Mouse (Mus musculus): ENCODE measurements around the gene Ip6k1. TPM values are rescaled to one million over a fixed set of nuclear protein-coding genes. Genes with fewer than 3 reads are reported as not detected.

Gene Ip6k1
- polyA plus RNA-seq, 1 experiment from 2014 or later = 65.5 TPM

- peak within 1 kb of the TSS; percentile 72 for H3K4me3 ChIP-seq
- peaks cover 68% of the 10 kb centered on the region for H3K4me1 ChIP-seq (replicated peaks)
- H3K36me3 ChIP-seq = no peaks in the 10 kb centered on the region
- 1% methylated on average over 58 of the region's 58 CpGs for WGBS
- peaks cover 24% of the 10 kb centered on the region for H3K27me3 ChIP-seq (ENCODE audit: insufficient read depth, poor library complexity, severe bottlenecking)
- H3K9me3 ChIP-seq = no peaks in the 10 kb centered on the region
- peak within 1 kb of the TSS; percentile 88 for H3K27ac ChIP-seq
- peak; percentile 88 for DNase-seq (ENCODE audit: low spot score)
Measured at GRCm38 (mm10) chr9:107985131-107986119, 16.9 kb upstream of the Ip6k1 start, which contains the start of gene Inka1. TSS of gene Inka1 (minus strand) at chr9:107985879.

GRCm38 (mm10) chr9:107986376-107986775 lies 15.9 kb upstream of the Ip6k1 start:
- DNase-seq (ENCODE audit: low spot score) = peak; percentile 87
- H3K4me1 ChIP-seq (replicated peaks) = peaks cover 59% of the 10 kb centered on the region
- no peaks in the 10 kb centered on the region for H3K36me3 ChIP-seq
- H3K9me3 ChIP-seq = no peaks in the 10 kb centered on the region
- peak overlapping the region; percentile 72 for H3K4me3 ChIP-seq
- 0 out of 2 replicates have a peak overlapping the region, but pooled peaks have one; percentile 88 for H3K27ac ChIP-seq
- 6% methylated on average over 18 of the region's 18 CpGs for WGBS
- peaks cover 24% of the 10 kb centered on the region for H3K27me3 ChIP-seq (ENCODE audit: insufficient read depth, poor library complexity, severe bottlenecking)

GRCm38 (mm10) chr9:107987950-107988349 lies 14.4 kb upstream of the Ip6k1 start:
- 70% methylated on average over 3 of the region's 3 CpGs for WGBS

GRCm38 (mm10) chr9:107992197-107992596 lies 10.1 kb upstream of the Ip6k1 start, which contains the start of gene Cdhr4:
TSS of gene Cdhr4 (plus strand) at chr9:107992497.
- H3K27ac ChIP-seq = no peak within 1 kb of the TSS
- DNase-seq (ENCODE audit: low spot score) = no peak
- H3K4me1 ChIP-seq (replicated peaks) = peaks cover 5% of the 10 kb centered on the region; the same call in 1 of the 2 replicates
- H3K36me3 ChIP-seq = no peaks in the 10 kb centered on the region
- no peaks in the 10 kb centered on the region; the same call in 1 of the 2 replicates for H3K27me3 ChIP-seq (ENCODE audit: insufficient read depth, poor library complexity, severe bottlenecking)
- no peaks in the 10 kb centered on the region for H3K9me3 ChIP-seq
- no peak within 1 kb of the TSS for H3K4me3 ChIP-seq
- WGBS = 73% methylated on average over 2 of the region's 2 CpGs

More at GRCm38 (mm10) chr9:107987950-107988349, 14.4 kb upstream of the Ip6k1 start:
- no peak for DNase-seq (ENCODE audit: low spot score)
- Histone ChIP-seq H3K36me3 (no peaks in the 10 kb centered on the region), H3K27ac (no peak overlapping the region), H3K4me1 (replicated peaks) (peaks cover 43% of the 10 kb centered on the region), H3K4me3 (no peak overlapping the region), H3K9me3 (no peaks in the 10 kb centered on the region), H3K27me3 (ENCODE audit: insufficient read depth, poor library complexity, severe bottlenecking) (peaks cover 24% of the 10 kb centered on the region)

GRCm38 (mm10) chr9:107993013-107993412 lies 9.3 kb upstream of the Ip6k1 start:
- Histone ChIP-seq H3K9me3 (no peaks in the 10 kb centered on the region), H3K27ac (no peak overlapping the region), H3K36me3 (no peaks in the 10 kb centered on the region), H3K4me3 (no peak overlapping the region), H3K27me3 (ENCODE audit: insufficient read depth, poor library complexity, severe bottlenecking) (no peaks in the 10 kb centered on the region), H3K4me1 (replicated peaks) (peaks cover 5% of the 10 kb centered on the region; the same call in 1 of the 2 replicates)
- 82% methylated on average over 11 of the region's 11 CpGs for WGBS
- no peak for DNase-seq (ENCODE audit: low spot score)

GRCm38 (mm10) chr9:107994464-107994863 lies 7.8 kb upstream of the Ip6k1 start:
- Histone ChIP-seq H3K36me3 (no peaks in the 10 kb centered on the region), H3K27ac (no peak overlapping the region), H3K4me3 (no peak overlapping the region), H3K9me3 (no peaks in the 10 kb centered on the region), H3K4me1 (replicated peaks) (no peaks in the 10 kb centered on the region), H3K27me3 (ENCODE audit: insufficient read depth, poor library complexity, severe bottlenecking) (no peaks in the 10 kb centered on the region)
- WGBS = 78% methylated on average over 2 of the region's 2 CpGs
- DNase-seq (ENCODE audit: low spot score) = no peak

- no peaks in the 10 kb centered on the region for H3K27me3 ChIP-seq (ENCODE audit: insufficient read depth, poor library complexity, severe bottlenecking)
- WGBS = 95% methylated on average over 21 of the region's 21 CpGs
- H3K36me3 ChIP-seq = no peaks in the 10 kb centered on the region
- no peaks in the 10 kb centered on the region for H3K4me1 ChIP-seq (replicated peaks)
- no peak for DNase-seq (ENCODE audit: low spot score)
- H3K4me3 ChIP-seq = no peak overlapping the region
- no peaks in the 10 kb centered on the region for H3K9me3 ChIP-seq
- H3K27ac ChIP-seq = no peak overlapping the region
Measured at GRCm38 (mm10) chr9:107995513-107995912, 6.8 kb upstream of the Ip6k1 start.

- Histone ChIP-seq H3K36me3 (no peaks in the 10 kb centered on the region), H3K4me1 (replicated peaks) (no peaks in the 10 kb centered on the region), H3K27me3 (ENCODE audit: insufficient read depth, poor library complexity, severe bottlenecking) (no peaks in the 10 kb centered on the region), H3K27ac (no peak within 1 kb of the TSS), H3K9me3 (no peaks in the 10 kb centered on the region), H3K4me3 (no peak within 1 kb of the TSS)
- DNase-seq (ENCODE audit: low spot score) = no peak
- WGBS = 88% methylated on average over 5 of the region's 5 CpGs
Measured at GRCm38 (mm10) chr9:107996049-107996448, 6.3 kb upstream of the Ip6k1 start, which contains the start of gene Gm20662. TSS of gene Gm20662 (plus strand) at chr9:107996349.

- no peaks in the 10 kb centered on the region for H3K9me3 ChIP-seq
- under 1% methylated on average over 50 of the region's 50 CpGs for WGBS
- H3K27ac ChIP-seq = peak overlapping the region; percentile 98
- no peak for DNase-seq (ENCODE audit: low spot score)
- H3K27me3 ChIP-seq (ENCODE audit: insufficient read depth, poor library complexity, severe bottlenecking) = no peaks in the 10 kb centered on the region
- H3K4me1 ChIP-seq (replicated peaks) = peaks cover 29% of the 10 kb centered on the region
- peak overlapping the region; percentile 95 for H3K4me3 ChIP-seq
- H3K36me3 ChIP-seq = peaks cover 9% of the 10 kb centered on the region; the same call in 1 of the 2 replicates
Measured at GRCm38 (mm10) chr9:108002778-108003530, 653 bp downstream of the Ip6k1 start.

- peak; percentile 15 for DNase-seq (ENCODE audit: low spot score)
Measured at GRCm38 (mm10) chr9:108003531-108003890, 1.2 kb downstream of the Ip6k1 start.

GRCm38 (mm10) chr9:108008041-108008440 lies 5.7 kb downstream of the Ip6k1 start:
- Histone ChIP-seq H3K36me3 (peaks cover 35% of the 10 kb centered on the region), H3K9me3 (no peaks in the 10 kb centered on the region), H3K27me3 (ENCODE audit: insufficient read depth, poor library complexity, severe bottlenecking) (no peaks in the 10 kb centered on the region), H3K27ac (no peak overlapping the region), H3K4me3 (no peak overlapping the region), H3K4me1 (replicated peaks) (peaks cover 21% of the 10 kb centered on the region)
- DNase-seq (ENCODE audit: low spot score) = no peak
- WGBS = 94% methylated on average over 5 of the region's 5 CpGs

More at GRCm38 (mm10) chr9:108003531-108003890, 1.2 kb downstream of the Ip6k1 start:
- Histone ChIP-seq H3K4me3 (peak overlapping the region; percentile 95), H3K27me3 (ENCODE audit: insufficient read depth, poor library complexity, severe bottlenecking) (no peaks in the 10 kb centered on the region), H3K9me3 (no peaks in the 10 kb centered on the region), H3K27ac (peak overlapping the region; percentile 98), H3K4me1 (replicated peaks) (peaks cover 29% of the 10 kb centered on the region), H3K36me3 (peaks cover 14% of the 10 kb centered on the region; the same call in 1 of the 2 replicates)
- 23% methylated on average over 8 of the region's 8 CpGs for WGBS

- Histone ChIP-seq H3K36me3 (peaks cover 44% of the 10 kb centered on the region), H3K27ac (no peak overlapping the region), H3K9me3 (no peaks in the 10 kb centered on the region)
Measured at GRCm38 (mm10) chr9:108010385-108010784, 8.1 kb downstream of the Ip6k1 start.

More at GRCm38 (mm10) chr9:108010385-108010784, 8.1 kb downstream of the Ip6k1 start:
- no peaks in the 10 kb centered on the region for H3K4me1 ChIP-seq (replicated peaks)
- H3K4me3 ChIP-seq = no peak overlapping the region
- no peak for DNase-seq (ENCODE audit: low spot score)
- H3K27me3 ChIP-seq (ENCODE audit: insufficient read depth, poor library complexity, severe bottlenecking) = no peaks in the 10 kb centered on the region
